Mouse (Mus musculus) hindbrain, embryonic 10.5 days (tissue): Measurements from ENCODE around the gene Serpina3b. TPM values are rescaled to one million over a fixed set of nuclear protein-coding genes. Genes with fewer than 3 reads are reported as not detected.

Experiments
- DNase-seq: peaks from one replicate; pipeline ENCODE4 v3.0.0-alpha.2; 2017; ENCODE audit warnings: low spot score
- H3K27ac ChIP-seq: fragments of 300-500 bp; sonication (generic); 2 replicates; pipeline ENCODE4 v1.5.1; 2016; ENCODE audit warnings: mild to moderate bottlenecking, moderate library complexity
- H3K27me3 ChIP-seq: fragments of 300-500 bp; sonication (generic); 2 replicates; pipeline ENCODE4 v1.6.1; 2016; ENCODE audit warnings: mild to moderate bottlenecking; ENCODE audit not compliant: poor library complexity, insufficient read depth, severe bottlenecking
- H3K36me3 ChIP-seq: fragments of 300-500 bp; sonication (generic); 2 replicates; pipeline ENCODE4 v1.6.1; 2016; ENCODE audit warnings: mild to moderate bottlenecking, moderate library complexity
- H3K4me1 ChIP-seq: fragments of 300-500 bp; sonication (generic); replicated peaks from 2 replicates; pipeline ENCODE4 v1.6.1; 2016; ENCODE audit warnings: mild to moderate bottlenecking
- H3K4me3 ChIP-seq: fragments of 300-500 bp; sonication (generic); 2 replicates; pipeline ENCODE4 v1.5.1; 2016; ENCODE audit warnings: mild to moderate bottlenecking, moderate library complexity
- H3K9me3 ChIP-seq: fragments of 300-500 bp; sonication (generic); 2 replicates; pipeline ENCODE4 v1.6.1; 2016; ENCODE audit warnings: mild to moderate bottlenecking, moderate library complexity
- WGBS: fragments of 180-500 bp; shearing (Covaris S2); methylation state at CpG from one replicate; pipeline ENCODE4 v1.1.7; 2016; 5-methylcytosine and 5-hydroxymethylcytosine counted together
- polyA plus RNA-seq: library from polyadenylated mRNA; unstranded; fragments of >200 nt; fragmentation: Nextera tagmentation; extraction: Ambion mirVana; gene quantifications from 2 replicates; pipeline ENCODE4 v1.2.1, GENCODE M21; 2016

The Serpina3b gene
- polyA plus RNA-seq, 1 experiment from 2014 or later = not detected

DNA sequence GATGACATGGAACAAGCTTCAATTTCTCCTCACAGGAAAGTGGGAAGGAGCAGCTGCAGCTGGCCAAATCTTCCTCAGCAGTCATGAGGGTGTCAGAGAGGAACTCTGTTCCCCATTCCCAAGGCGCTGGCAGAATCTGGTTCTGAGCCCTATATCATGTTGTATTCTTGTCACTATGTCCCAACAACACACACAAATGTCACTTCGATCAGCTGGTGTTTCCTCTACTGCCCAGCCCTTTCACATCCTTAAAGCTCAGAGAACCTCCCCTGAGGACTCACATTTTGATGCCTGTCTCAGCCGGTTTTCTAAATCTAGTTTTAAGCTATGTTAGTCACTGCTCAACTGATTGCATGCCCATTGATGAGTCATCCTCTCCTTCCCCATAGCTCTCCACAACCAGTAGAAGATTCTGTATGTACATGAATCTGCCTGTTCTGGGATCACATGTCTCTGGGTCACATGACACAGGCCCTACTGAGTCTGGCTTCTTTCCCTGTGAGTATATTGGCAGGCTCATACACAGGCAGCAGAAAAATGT, 58.3 kb downstream of the Serpina3b start:
- Histone ChIP-seq H3K27me3 (no peaks in the 10 kb centered on the region), H3K36me3 (no peaks in the 10 kb centered on the region), H3K4me1 (no peaks in the 10 kb centered on the region), H3K27ac (no peak overlapping the region), H3K4me3 (no peak overlapping the region), H3K9me3 (no peaks in the 10 kb centered on the region)
- WGBS = 91% methylated on average over 3 of the region's 3 CpGs
- DNase-seq = no peak

Other genes with a start within 250 kb of the Serpina3b start
- not detected in 2 replicates for gene Serpina1c, start 223.1 kb upstream of the Serpina3b start, polyA plus RNA-seq
- not detected in 2 replicates for gene Serpina1e, start 169.0 kb upstream of the Serpina3b start, polyA plus RNA-seq
- not detected in 2 replicates for gene Serpina11, start 138.0 kb upstream of the Serpina3b start, polyA plus RNA-seq
- gene Serpina9, start 114.2 kb upstream of the Serpina3b start, polyA plus RNA-seq = not detected in 2 replicates
- not detected in 2 replicates for gene Serpina12, start 83.6 kb upstream of the Serpina3b start, polyA plus RNA-seq
- gene Serpina5, start 26.9 kb upstream of the Serpina3b start, polyA plus RNA-seq = not detected in 2 replicates
- gene Serpina3a, start 15.3 kb upstream of the Serpina3b start, polyA plus RNA-seq = not detected in 2 replicates
- not detected in 2 replicates for gene Serpina3c, start 25.9 kb downstream of the Serpina3b start, polyA plus RNA-seq
- 0.47 TPM in 1 of 2 replicates, not detected in the other for gene Serpina3f, start 86.5 kb downstream of the Serpina3b start, polyA plus RNA-seq
- gene Serpina3g, start 108.2 kb downstream of the Serpina3b start, polyA plus RNA-seq = not detected in 2 replicates
- 0.34 TPM in 1 of 2 replicates, not detected in the other for gene Serpina3i, start 135.1 kb downstream of the Serpina3b start, polyA plus RNA-seq
- gene Serpina3j, start 186.6 kb downstream of the Serpina3b start, polyA plus RNA-seq = not detected in 2 replicates
- gene Serpina3k, start 210.5 kb downstream of the Serpina3b start, polyA plus RNA-seq = not detected in 2 replicates
- not detected in 2 replicates for gene Serpina3m, start 210.5 kb downstream of the Serpina3b start, polyA plus RNA-seq